Mouse (Mus musculus): ENCODE data around the gene Stac2.

GRCm38 (mm10) chr11:98061904-98062562 lies 8.8 kb upstream of the Stac2 start:
- TF ChIP-seq POLR2A (IDR thresholded peaks at IDR 0.05; ENCODE audit: borderline replicate concordance, control insufficient read depth, low read depth, low read length) (no peak), CTCF (IDR thresholded peaks at IDR 0.05; ENCODE audit: control insufficient read depth, insufficient read depth, low read length) (no peak)

Data from bone marrow, adult 2 months (tissue).